Mouse (Mus musculus): ENCODE results near the gene Gse1.

Gene Gse1

GRCm38 (mm10) chr8:120429116-120429515, 200.9 kb downstream of the Gse1 start:
- DNase-seq: no peak

GRCm38 (mm10) chr8:120431042-120431441, 202.8 kb downstream of the Gse1 start:
- DNase-seq: no peak

GRCm38 (mm10) chr8:120432438-120432837, 204.2 kb downstream of the Gse1 start:
- no peak for DNase-seq

GRCm38 (mm10) chr8:120433143-120433542, 204.9 kb downstream of the Gse1 start:
- DNase-seq: no peak

- no peak for DNase-seq
These were observed 205.5 kb downstream of the Gse1 start for GRCm38 (mm10) chr8:120433734-120434133.

GRCm38 (mm10) chr8:120435781-120436180, 207.5 kb downstream of the Gse1 start:
- DNase-seq: no peak

GRCm38 (mm10) chr8:120436491-120437030, 208.3 kb downstream of the Gse1 start:
- no peak for DNase-seq

- DNase-seq: no peak
These were observed 209.0 kb downstream of the Gse1 start for GRCm38 (mm10) chr8:120437207-120437606.

- no peak for DNase-seq
These were observed 209.6 kb downstream of the Gse1 start for GRCm38 (mm10) chr8:120437666-120438395.

- no peak for DNase-seq
These were observed 211.1 kb downstream of the Gse1 start for GRCm38 (mm10) chr8:120439309-120439708.

GRCm38 (mm10) chr8:120440739-120441138, 212.5 kb downstream of the Gse1 start:
- peak; percentile 49 for DNase-seq

GRCm38 (mm10) chr8:120441637-120442036, 213.4 kb downstream of the Gse1 start:
- no peak for DNase-seq

GRCm38 (mm10) chr8:120442306-120443003, 214.2 kb downstream of the Gse1 start:
- no peak for DNase-seq

GRCm38 (mm10) chr8:120445249-120445648, 217.0 kb downstream of the Gse1 start:
- no peak for DNase-seq

- no peak for DNase-seq
These were observed 219.9 kb downstream of the Gse1 start for GRCm38 (mm10) chr8:120448131-120448530.

GRCm38 (mm10) chr8:120449139-120449538, 220.9 kb downstream of the Gse1 start:
- DNase-seq: no peak

GRCm38 (mm10) chr8:120449608-120450031, 221.4 kb downstream of the Gse1 start:
- DNase-seq: no peak

GRCm38 (mm10) chr8:120452111-120452510, 223.9 kb downstream of the Gse1 start:
- DNase-seq: no peak

GRCm38 (mm10) chr8:120454404-120454803, 226.1 kb downstream of the Gse1 start:
- no peak for DNase-seq

- DNase-seq: peak; percentile 43
These were observed 232.1 kb downstream of the Gse1 start for GRCm38 (mm10) chr8:120460375-120460774.

GRCm38 (mm10) chr8:120462119-120462551, 233.9 kb downstream of the Gse1 start:
- DNase-seq: no peak

- no peak for DNase-seq
These were observed 234.4 kb downstream of the Gse1 start for GRCm38 (mm10) chr8:120462611-120463010.

GRCm38 (mm10) chr8:120463918-120464584, 235.8 kb downstream of the Gse1 start:
- DNase-seq: no peak

- no peak for DNase-seq
These were observed 236.3 kb downstream of the Gse1 start for GRCm38 (mm10) chr8:120464585-120464937.

Measured in right cerebral cortex, postnatal 14 days (tissue).